Mouse (Mus musculus) hindbrain, embryonic 13.5 days (tissue): ENCODE data around the gene Supt4a. TPM values are rescaled to one million over a fixed set of nuclear protein-coding genes. Genes with fewer than 3 reads are reported as not detected.

Experiments
- ATAC-seq: fragments of 200-750 bp; cut with Nextera tagmentation; 2 replicates; pipeline ENCODE4 v1.8.0; 2017; ENCODE audit warnings: moderate TSS enrichment; ENCODE audit not compliant: low FRiP score
- H3K27ac ChIP-seq: fragments of 300-500 bp; sonication (generic); 2 replicates; pipeline ENCODE4 v1.5.1; 2015; ENCODE audit warnings: inconsistent platforms, mild to moderate bottlenecking, moderate library complexity
- H3K27me3 ChIP-seq: fragments of 300-500 bp; sonication (generic); 2 replicates; pipeline ENCODE4 v1.6.1; 2015; ENCODE audit warnings: mild to moderate bottlenecking, inconsistent platforms
- H3K36me3 ChIP-seq: fragments of 300-500 bp; sonication (generic); 2 replicates; pipeline ENCODE4 v1.6.1; 2015; ENCODE audit warnings: mild to moderate bottlenecking, inconsistent platforms
- H3K4me1 ChIP-seq: fragments of 300-500 bp; sonication (generic); replicated peaks from 2 replicates; pipeline ENCODE4 v1.6.1; 2015; ENCODE audit warnings: inconsistent platforms
- H3K4me2 ChIP-seq: fragments of 300-500 bp; sonication (generic); 2 replicates; pipeline ENCODE4 v1.6.1; 2015; ENCODE audit warnings: inconsistent platforms, mild to moderate bottlenecking, moderate library complexity
- H3K4me3 ChIP-seq: fragments of 300-500 bp; sonication (generic); 2 replicates; pipeline ENCODE4 v1.5.1; 2015; ENCODE audit warnings: mild to moderate bottlenecking, inconsistent platforms
- H3K9ac ChIP-seq: fragments of 300-500 bp; sonication (generic); 2 replicates; pipeline ENCODE4 v1.6.1; 2015; ENCODE audit warnings: mild to moderate bottlenecking, inconsistent platforms
- H3K9me3 ChIP-seq: fragments of 300-500 bp; sonication (generic); 2 replicates; pipeline ENCODE4 v1.6.1; 2016; ENCODE audit warnings: inconsistent platforms
- whole genome bisulfite sequencing: fragments of 180-500 bp; shearing (Covaris S2); methylation state at CpG from one replicate; pipeline ENCODE4 v1.1.7; 2015; 5-methylcytosine and 5-hydroxymethylcytosine counted together
- polyA plus RNA-seq: library from polyadenylated mRNA; unstranded; fragments of >200 nt; fragmentation: Nextera tagmentation; extraction: Ambion mirVana; gene quantifications from 2 replicates; pipeline ENCODE4 v1.2.1, GENCODE M21; 2015

Supt4a gene
- polyA plus RNA-seq, 1 experiment from 2014 or later: 150 TPM

GRCm38 (mm10) chr11:87709513-87710261 is 27.7 kb upstream of the Supt4a start:
- Histone ChIP-seq H3K36me3 (no peaks in the 10 kb centered on the region), H3K9me3 (no peaks in the 10 kb centered on the region), H3K4me2 (peak overlapping the region; percentile 50), H3K4me3 (peak overlapping the region; percentile 22), H3K4me1 (peaks cover 10% of the 10 kb centered on the region), H3K27me3 (peaks cover 31% of the 10 kb centered on the region), H3K9ac (peak overlapping the region; percentile 56), H3K27ac (no peak overlapping the region)
- no peak for ATAC-seq
- WGBS: 12% methylated on average over 21 of the region's 21 CpGs

GRCm38 (mm10) chr11:87710262-87710615 is 27.1 kb upstream of the Supt4a start:
- Histone ChIP-seq H3K27ac (no peak overlapping the region), H3K4me3 (peak overlapping the region; percentile 22), H3K27me3 (peaks cover 31% of the 10 kb centered on the region), H3K9ac (peak overlapping the region; percentile 56), H3K36me3 (no peaks in the 10 kb centered on the region), H3K4me2 (peak overlapping the region; percentile 50), H3K9me3 (no peaks in the 10 kb centered on the region), H3K4me1 (peaks cover 10% of the 10 kb centered on the region)
- 58% methylated on average over 7 of the region's 7 CpGs for WGBS
- ATAC-seq: no peak

GRCm38 (mm10) chr11:87712188-87712587 is 25.2 kb upstream of the Supt4a start:
- H3K4me2 ChIP-seq: no peak overlapping the region
- H3K36me3 ChIP-seq: no peaks in the 10 kb centered on the region
- ATAC-seq: no peak
- WGBS: 88% methylated on average over 4 of the region's 4 CpGs
- H3K4me3 ChIP-seq: no peak overlapping the region
- H3K27me3 ChIP-seq: peaks cover 31% of the 10 kb centered on the region
- no peaks in the 10 kb centered on the region for H3K9me3 ChIP-seq
- no peak overlapping the region for H3K9ac ChIP-seq
- no peak overlapping the region for H3K27ac ChIP-seq
- peaks cover 10% of the 10 kb centered on the region for H3K4me1 ChIP-seq

GRCm38 (mm10) chr11:87715999-87716398 is 21.4 kb upstream of the Supt4a start:
- WGBS: 88% methylated on average over 4 of the region's 4 CpGs
- no peak overlapping the region for H3K27ac ChIP-seq
- peaks cover 7% of the 10 kb centered on the region for H3K27me3 ChIP-seq
- H3K9me3 ChIP-seq: no peaks in the 10 kb centered on the region
- ATAC-seq: no peak
- no peaks in the 10 kb centered on the region for H3K36me3 ChIP-seq
- H3K4me1 ChIP-seq: no peaks in the 10 kb centered on the region
- no peak overlapping the region for H3K4me3 ChIP-seq
- H3K9ac ChIP-seq: no peak overlapping the region
- H3K4me2 ChIP-seq: no peak overlapping the region

GRCm38 (mm10) chr11:87719526-87719925 is 17.8 kb upstream of the Supt4a start:
- Histone ChIP-seq H3K4me3 (no peak overlapping the region), H3K9ac (no peak overlapping the region), H3K4me1 (no peaks in the 10 kb centered on the region), H3K9me3 (no peaks in the 10 kb centered on the region), H3K36me3 (no peaks in the 10 kb centered on the region), H3K27ac (no peak overlapping the region), H3K27me3 (no peaks in the 10 kb centered on the region), H3K4me2 (no peak overlapping the region)
- 74% methylated on average over 7 of the region's 7 CpGs for WGBS
- ATAC-seq: no peak

- Histone ChIP-seq H3K36me3 (no peaks in the 10 kb centered on the region), H3K4me1 (0 out of 2 replicates have a peak, but pooled peaks cover under 1% of the 10 kb centered on the region), H3K4me3 (no peak overlapping the region), H3K9ac (no peak overlapping the region), H3K27me3 (no peaks in the 10 kb centered on the region), H3K9me3 (no peaks in the 10 kb centered on the region), H3K27ac (no peak overlapping the region), H3K4me2 (no peak overlapping the region)
- ATAC-seq: no peak
- WGBS: 60% methylated on average over 9 of the region's 9 CpGs
Observed at GRCm38 (mm10) chr11:87720324-87720723, 17.0 kb upstream of the Supt4a start.

- Histone ChIP-seq H3K9me3 (no peaks in the 10 kb centered on the region), H3K4me3 (no peak overlapping the region), H3K27me3 (no peaks in the 10 kb centered on the region), H3K4me2 (no peak overlapping the region), H3K9ac (no peak overlapping the region), H3K4me1 (peaks cover 6% of the 10 kb centered on the region; the same call in 1 of the 2 replicates), H3K27ac (no peak overlapping the region), H3K36me3 (no peaks in the 10 kb centered on the region)
- WGBS: 74% methylated on average over 9 of the region's 9 CpGs
- ATAC-seq: no peak
Observed at GRCm38 (mm10) chr11:87720839-87721238, 16.5 kb upstream of the Supt4a start.

GRCm38 (mm10) chr11:87722168-87722567 is 15.2 kb upstream of the Supt4a start:
- no peak overlapping the region for H3K27ac ChIP-seq
- ATAC-seq: no peak
- no peak overlapping the region for H3K4me2 ChIP-seq
- H3K9me3 ChIP-seq: no peaks in the 10 kb centered on the region
- H3K4me1 ChIP-seq: peaks cover 17% of the 10 kb centered on the region; the same call in 1 of the 2 replicates
- no peak overlapping the region for H3K9ac ChIP-seq
- no peak overlapping the region for H3K4me3 ChIP-seq
- 89% methylated on average over 3 of the region's 3 CpGs for WGBS
- no peaks in the 10 kb centered on the region for H3K36me3 ChIP-seq
- no peaks in the 10 kb centered on the region for H3K27me3 ChIP-seq

- Histone ChIP-seq H3K36me3 (no peaks in the 10 kb centered on the region), H3K27me3 (no peaks in the 10 kb centered on the region), H3K4me2 (no peak overlapping the region), H3K4me1 (peaks cover 17% of the 10 kb centered on the region; the same call in 1 of the 2 replicates), H3K9me3 (no peaks in the 10 kb centered on the region), H3K4me3 (no peak overlapping the region), H3K27ac (no peak overlapping the region), H3K9ac (no peak overlapping the region)
- ATAC-seq: no peak
- 80% methylated on average over 4 of the region's 4 CpGs for WGBS
Observed at GRCm38 (mm10) chr11:87722891-87723290, 14.5 kb upstream of the Supt4a start.

GRCm38 (mm10) chr11:87725515-87725914 is 11.8 kb upstream of the Supt4a start:
- H3K4me2 ChIP-seq: no peak overlapping the region
- H3K9ac ChIP-seq: no peak overlapping the region
- H3K27ac ChIP-seq: peak overlapping the region; percentile 35; the same call in 1 of the 2 replicates

GRCm38 (mm10) chr11:87725964-87726562 is 11.3 kb upstream of the Supt4a start:
- Histone ChIP-seq H3K4me1 (peaks cover 17% of the 10 kb centered on the region; the same call in 1 of the 2 replicates), H3K4me2 (no peak overlapping the region), H3K4me3 (no peak overlapping the region), H3K27me3 (no peaks in the 10 kb centered on the region), H3K27ac (peak overlapping the region; percentile 35; the same call in 1 of the 2 replicates), H3K9ac (peak overlapping the region; percentile 24; the same call in 1 of the 2 replicates), H3K36me3 (no peaks in the 10 kb centered on the region), H3K9me3 (no peaks in the 10 kb centered on the region)
- WGBS: 28% methylated on average over 6 of the region's 6 CpGs
- no peak for ATAC-seq

More at GRCm38 (mm10) chr11:87725515-87725914, 11.8 kb upstream of the Supt4a start:
- Histone ChIP-seq H3K27me3 (no peaks in the 10 kb centered on the region), H3K4me3 (no peak overlapping the region), H3K9me3 (no peaks in the 10 kb centered on the region), H3K4me1 (peaks cover 17% of the 10 kb centered on the region; the same call in 1 of the 2 replicates), H3K36me3 (no peaks in the 10 kb centered on the region)
- no peak for ATAC-seq

GRCm38 (mm10) chr11:87727021-87727420 is 10.3 kb upstream of the Supt4a start:
- Histone ChIP-seq H3K9me3 (no peaks in the 10 kb centered on the region), H3K4me3 (no peak overlapping the region), H3K9ac (no peak overlapping the region), H3K4me1 (peaks cover 17% of the 10 kb centered on the region; the same call in 1 of the 2 replicates), H3K27me3 (0 out of 2 replicates have a peak, but pooled peaks cover 3% of the 10 kb centered on the region), H3K27ac (no peak overlapping the region), H3K36me3 (no peaks in the 10 kb centered on the region), H3K4me2 (no peak overlapping the region)
- 70% methylated on average over 11 of the region's 11 CpGs for WGBS
- ATAC-seq: no peak
